ENCODE assay signal across 9 mouse cellular contexts in the genomic region with DNA sequence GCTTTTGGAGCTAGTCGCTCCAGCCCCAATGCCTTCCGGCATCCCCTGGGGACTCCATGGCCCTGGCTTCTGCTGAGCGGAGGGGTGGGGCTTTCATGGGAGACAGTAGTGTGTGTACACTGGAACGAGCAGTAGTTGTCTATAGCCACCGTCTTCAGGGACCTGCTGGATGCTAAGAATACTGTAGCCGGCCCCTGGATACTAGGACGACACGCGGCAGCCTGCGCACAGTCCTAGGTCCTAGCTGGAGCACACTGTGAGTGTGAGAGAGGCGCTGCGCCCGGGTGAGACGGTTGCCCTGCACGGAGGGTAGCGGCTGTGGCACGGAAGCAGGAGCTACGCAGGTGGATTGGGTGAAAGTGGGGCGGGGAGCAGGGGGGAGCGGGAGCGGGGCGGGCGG. TPM values are rescaled to one million over a fixed set of nuclear protein-coding genes. Genes with fewer than 3 reads are reported as not detected.
DNase-seq lines count a peak whose midpoint lies in the region; ATAC-seq and TF ChIP-seq lines count a peak whose summit lies in the region.
"Had no signal": no experiment of that assay in that cellular context is flagged by ENCODE, and none has a peak within 500 bp of the region (broad histone marks: within the 10 kb centered on the region; RNA-seq: fewer than 3 reads in every experiment).

Gene Tmc5, plus strand, starts transcription at position 97 of the 400 bp plus-strand sequence.

- no peak for TF ChIP-seq CTCF in liver, postnatal 0 days (IDR thresholded peaks at IDR 0.05; ENCODE audit: low read depth)
- TF ChIP-seq CTCF in left cerebral cortex, adult 2 months (IDR thresholded peaks at IDR 0.05), result no peak

- no peak within 1 kb of the TSS for H3K9ac ChIP-seq in lung, embryonic 15.5 days
- H3K9ac ChIP-seq in heart, embryonic 14.5 days (ENCODE audit: low read length), result peak within 1 kb of the TSS; percentile 46
- H3K9ac ChIP-seq in liver, postnatal 0 days (replicated peaks), result no peak within 1 kb of the TSS; the same call in 1 of the 2 replicates

- peaks cover 47% of the 10 kb centered on the region for H3K27me3 ChIP-seq in lung, embryonic 15.5 days
- peaks cover 76% of the 10 kb centered on the region for H3K27me3 ChIP-seq in heart, embryonic 14.5 days (ENCODE audit: control insufficient read depth, insufficient read depth, low read length)
- H3K27me3 ChIP-seq in liver, postnatal 0 days (ENCODE audit: insufficient read depth, low read length), result peaks cover 25% of the 10 kb centered on the region

- peak within 1 kb of the TSS; percentile 48 for H3K4me2 ChIP-seq in lung, embryonic 15.5 days
- H3K4me2 ChIP-seq in heart, embryonic 14.5 days (ENCODE audit: low read length), result peak within 1 kb of the TSS; percentile 55
- H3K4me2 ChIP-seq in liver, postnatal 0 days (ENCODE audit: low read depth, low read length), result peak within 1 kb of the TSS; percentile 59

- WGBS in lung, embryonic 15.5 days, result 6% methylated on average over 23 of the region's 23 CpGs
- WGBS in heart, embryonic 14.5 days, result 3% methylated on average over 23 of the region's 23 CpGs
- WGBS in liver, postnatal 0 days (ENCODE audit: insufficient replicate concordance), result 9% methylated on average over 23 of the region's 23 CpGs

- peak within 1 kb of the TSS; percentile 12 for H3K4me3 ChIP-seq in lung, embryonic 15.5 days
- H3K4me3 ChIP-seq in heart, embryonic 14.5 days (ENCODE audit: control insufficient read depth in 1 of 2, insufficient read depth in 1 of 2, low read depth in 1 of 2, low read length in 2 of 2), result peak within 1 kb of the TSS; percentile 6 to 23; a peak in 2 of 4 replicates
- H3K4me3 ChIP-seq in liver, postnatal 0 days (ENCODE audit: low read depth, low read length), result 0 out of 2 replicates have a peak within 1 kb of the TSS, but pooled peaks have one; percentile 10
- no peak within 1 kb of the TSS for H3K4me3 ChIP-seq in left cerebral cortex, adult 2 months

- H3K27ac ChIP-seq in lung, embryonic 15.5 days, result no peak within 1 kb of the TSS
- no peak within 1 kb of the TSS for H3K27ac ChIP-seq in heart, embryonic 14.5 days (replicated peaks in 1 of 2; ENCODE audit: control insufficient read depth in 1 of 2, insufficient read depth in 1 of 2, low read depth in 2 of 2, low read length in 2 of 2)
- H3K27ac ChIP-seq in liver, postnatal 0 days (ENCODE audit: low read depth), result no peak within 1 kb of the TSS
- H3K27ac ChIP-seq in left cerebral cortex, adult 2 months, result no peak within 1 kb of the TSS
- H3K27ac ChIP-seq: macrophage had no signal

- H3K4me1 ChIP-seq in lung, embryonic 15.5 days, result peaks cover 26% of the 10 kb centered on the region
- peaks cover 7 to 15% of the 10 kb centered on the region in 2 experiments; a peak in 3 of 4 replicates for H3K4me1 ChIP-seq in heart, embryonic 14.5 days (ENCODE audit: control insufficient read depth in 2 of 2, insufficient read depth in 2 of 2, low read length in 2 of 2)
- peaks cover 5% of the 10 kb centered on the region for H3K4me1 ChIP-seq in liver, postnatal 0 days (ENCODE audit: insufficient read depth)

- intact Hi-C loops in left cerebral cortex, adult 2 months (cut with DNase I), result loop anchor here (5.0 kb wide), 1 partner anchor 290 kb away; no protein-coding TSS in a partner anchor

- DNase-seq in lung, adult 18-20 months, result no peak
- DNase-seq in liver, postnatal 0 days, result no peak
- DNase-seq in thymus, postnatal 25 days, result peak; percentile 79
- DNase-seq in gastrocnemius, postnatal 10 days, result no peak
- no peak for DNase-seq in left cerebral cortex, adult 2 months (ENCODE audit: extremely low spot score in 1 of 2, low spot score in 2 of 2)
- DNase-seq in frontal cortex, postnatal 10 days (ENCODE audit: low spot score in 2 of 2), result no peak

- no peaks in the 10 kb centered on the region for H3K36me3 ChIP-seq in lung, embryonic 15.5 days
- H3K36me3 ChIP-seq in heart, embryonic 14.5 days (ENCODE audit: control insufficient read depth, insufficient read depth, low read length), result no peaks in the 10 kb centered on the region
- no peaks in the 10 kb centered on the region for H3K36me3 ChIP-seq in liver, postnatal 0 days (replicated peaks; ENCODE audit: insufficient read depth, low read length)

- no peak for ATAC-seq in lung, embryonic 15.5 days (ENCODE audit: borderline replicate concordance, extremely low read depth, low FRiP score, low TSS enrichment)
- no peak for ATAC-seq in heart, embryonic 14.5 days (ENCODE audit: insufficient number of reproducible peaks, insufficient read depth, low FRiP score, low read depth)
- ATAC-seq in liver, postnatal 0 days, result no peak

- no peaks in the 10 kb centered on the region for H3K9me3 ChIP-seq in lung, embryonic 15.5 days
- H3K9me3 ChIP-seq in heart, embryonic 14.5 days (ENCODE audit: control insufficient read depth, low read length), result no peaks in the 10 kb centered on the region
- H3K9me3 ChIP-seq in liver, postnatal 0 days (ENCODE audit: low read length), result no peaks in the 10 kb centered on the region

- no peak for TF ChIP-seq EP300 in liver, postnatal 0 days (IDR thresholded peaks at IDR 0.05; ENCODE audit: low read depth)

RNA-seq across cellular contexts. Expression of gene Tmc5, which starts in this region (rescaled TPM):
- polyA plus RNA-seq in lung, embryonic 15.5 days (2015; fragmentation: Nextera tagmentation; extraction: Ambion mirVana), result 0.21 TPM in 1 of 2 replicates, not detected in the other
- 0.08 and 0.30 TPM in 2 replicates for polyA plus RNA-seq in heart, embryonic 14.5 days (2014; fragmentation: Nextera tagmentation; extraction: Ambion mirVana)
- polyA plus RNA-seq in liver, postnatal 0 days (2015; fragmentation: Nextera tagmentation; extraction: Ambion mirVana), result 0.02 and 0.05 TPM in 2 replicates
- total RNA-seq in gastrocnemius, postnatal 10 days (2021), result under 1 TPM; 0.33 to 0.61 TPM
- total RNA-seq in left cerebral cortex, adult 2 months (2021), result under 1 TPM; 0.23 to 0.30 TPM
- polyA plus RNA-seq: macrophage had no signal
